Mouse (Mus musculus): ENCODE measurements around the gene Gm49510.

GRCm38 (mm10) chr15:78868826-78869233, 30.6 kb upstream of the Gm49510 start:
- TF ChIP-seq CTCF (IDR thresholded peaks at IDR 0.05; ENCODE audit: low read depth) (no peak), EP300 (IDR thresholded peaks at IDR 0.05; ENCODE audit: low read depth) (no peak)

Measured in liver, postnatal 0 days (tissue).